Mouse (Mus musculus) myocyte (in vitro differentiated cells): ENCODE results near the gene Olfr374.

Experiments used
- CEBPB ChIP-seq: IDR thresholded peaks from 2 replicates; pipeline ENCODE4 v1.6.1; 2011; ENCODE audit warnings: mild to moderate bottlenecking, moderate library complexity; ENCODE audit not compliant: poor library complexity, insufficient read depth, severe bottlenecking
- E2F4 ChIP-seq: IDR thresholded peaks from one replicate; pipeline ENCODE4 v1.6.1; 2011; ENCODE audit warnings: mild to moderate bottlenecking, control low read depth, moderate library complexity; ENCODE audit not compliant: insufficient read depth
- MAX ChIP-seq: IDR thresholded peaks from one replicate; pipeline ENCODE4 v1.6.1; 2011; ENCODE audit warnings: low read depth, mild to moderate bottlenecking, control low read depth
- POLR2A ChIP-seq: IDR thresholded peaks from one replicate; pipeline ENCODE4 v1.6.1; 2011; ENCODE audit warnings: low read depth, mild to moderate bottlenecking, control low read depth, moderate library complexity; ENCODE audit not compliant: insufficient read length
- REST ChIP-seq: IDR thresholded peaks from one replicate; pipeline ENCODE4 v1.6.1; 2011; ENCODE audit warnings: mild to moderate bottlenecking, control low read depth, moderate library complexity; ENCODE audit not compliant: insufficient read depth, insufficient read length
- SRF ChIP-seq: IDR thresholded peaks from one replicate; pipeline ENCODE4 v1.6.1; 2011; ENCODE audit warnings: low read depth; ENCODE audit not compliant: control insufficient read depth, insufficient read length
- USF1 ChIP-seq: IDR thresholded peaks from one replicate; pipeline ENCODE4 v1.6.1; 2011; ENCODE audit warnings: low read depth, mild to moderate bottlenecking, control low read depth, moderate library complexity

DNA sequence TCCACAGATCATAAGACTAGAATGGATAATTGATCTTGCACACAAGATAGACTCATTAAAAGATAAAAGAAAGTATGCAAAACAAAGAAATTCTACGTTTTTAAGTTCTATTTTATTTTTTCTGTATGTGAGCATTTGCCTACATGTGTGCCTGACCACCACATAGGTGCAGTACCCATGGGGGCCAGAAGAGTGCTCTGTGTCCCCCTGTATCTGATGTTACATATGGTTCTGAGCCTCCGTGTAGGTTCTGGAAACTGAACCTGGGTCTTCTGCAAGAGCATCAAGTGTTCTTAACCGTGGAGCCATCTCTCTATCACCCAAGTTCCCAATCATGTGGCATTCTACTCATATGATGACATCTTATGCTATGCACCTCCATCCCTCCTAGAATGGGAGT is 5.6 kb downstream of the Olfr374 start:
- TF ChIP-seq POLR2A (no peak), REST (no peak), SRF (no peak), USF1 (no peak), E2F4 (no peak), MAX (no peak), CEBPB (no peak)
